Mouse (Mus musculus) lung, adult 10 weeks (tissue): ENCODE measurements around the gene Lhfp. TPM values are rescaled to one million over a fixed set of nuclear protein-coding genes. Genes with fewer than 3 reads are reported as not detected.

Experiments
- polyA plus RNA-seq: library from polyadenylated mRNA; stranded (reverse); fragments of 350-450 nt; fragmentation: Illumina TruSeq; extraction: RNeasy Lipid Tissue Mini Kit (QIAGEN cat#74804); gene quantifications from one replicate; pipeline ENCODE4 v1.2.3, GENCODE M21; 2014; ENCODE audit warnings: low read depth, low replicate concordance; ENCODE audit not compliant: insufficient read depth

The Lhfp gene
- polyA plus RNA-seq: 137 TPM

DNA sequence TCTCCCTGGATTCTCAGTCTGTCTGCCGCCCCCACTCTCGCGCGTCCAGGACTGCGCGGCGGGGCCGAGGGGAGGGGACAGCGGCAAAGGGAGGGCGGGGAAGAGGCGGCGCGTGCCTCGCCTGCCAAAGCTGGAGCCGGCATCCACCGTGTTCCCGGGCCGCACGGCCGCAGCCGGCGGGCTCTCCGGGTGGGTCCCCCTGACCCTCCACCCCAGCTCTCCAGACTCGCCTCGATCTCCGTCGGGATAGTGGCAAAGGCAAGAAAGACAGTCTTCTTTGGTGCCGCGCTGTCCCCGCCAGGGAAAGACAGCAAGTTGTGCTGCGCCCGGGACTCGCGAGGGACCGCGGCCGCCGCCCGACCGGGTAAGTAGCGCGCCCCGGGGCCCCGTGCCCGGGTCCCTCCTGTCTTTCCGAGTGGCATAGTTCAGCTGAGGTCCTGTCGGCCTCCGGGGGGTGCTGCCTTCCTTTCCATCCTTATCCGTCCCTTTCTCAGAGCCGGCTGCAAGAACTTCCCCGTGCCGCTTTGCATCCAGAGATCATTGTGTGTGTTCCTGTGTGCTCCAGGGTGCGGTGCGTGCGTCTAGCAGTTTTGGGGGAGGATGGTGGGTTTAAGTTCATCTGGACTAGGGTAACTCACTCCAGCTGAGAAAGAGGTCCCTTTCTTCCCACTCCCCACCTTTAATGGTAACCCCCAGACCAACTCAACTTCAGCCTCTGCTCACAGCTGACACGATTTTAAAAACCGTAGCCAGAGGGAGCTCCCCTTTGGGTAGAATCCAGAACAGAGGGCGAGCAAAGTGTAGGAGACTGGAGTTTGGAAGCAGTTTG is at the start of gene Lhfp:
TSS of gene Lhfp (plus strand) at position 118 of the 829 bp plus-strand sequence.

DNA sequence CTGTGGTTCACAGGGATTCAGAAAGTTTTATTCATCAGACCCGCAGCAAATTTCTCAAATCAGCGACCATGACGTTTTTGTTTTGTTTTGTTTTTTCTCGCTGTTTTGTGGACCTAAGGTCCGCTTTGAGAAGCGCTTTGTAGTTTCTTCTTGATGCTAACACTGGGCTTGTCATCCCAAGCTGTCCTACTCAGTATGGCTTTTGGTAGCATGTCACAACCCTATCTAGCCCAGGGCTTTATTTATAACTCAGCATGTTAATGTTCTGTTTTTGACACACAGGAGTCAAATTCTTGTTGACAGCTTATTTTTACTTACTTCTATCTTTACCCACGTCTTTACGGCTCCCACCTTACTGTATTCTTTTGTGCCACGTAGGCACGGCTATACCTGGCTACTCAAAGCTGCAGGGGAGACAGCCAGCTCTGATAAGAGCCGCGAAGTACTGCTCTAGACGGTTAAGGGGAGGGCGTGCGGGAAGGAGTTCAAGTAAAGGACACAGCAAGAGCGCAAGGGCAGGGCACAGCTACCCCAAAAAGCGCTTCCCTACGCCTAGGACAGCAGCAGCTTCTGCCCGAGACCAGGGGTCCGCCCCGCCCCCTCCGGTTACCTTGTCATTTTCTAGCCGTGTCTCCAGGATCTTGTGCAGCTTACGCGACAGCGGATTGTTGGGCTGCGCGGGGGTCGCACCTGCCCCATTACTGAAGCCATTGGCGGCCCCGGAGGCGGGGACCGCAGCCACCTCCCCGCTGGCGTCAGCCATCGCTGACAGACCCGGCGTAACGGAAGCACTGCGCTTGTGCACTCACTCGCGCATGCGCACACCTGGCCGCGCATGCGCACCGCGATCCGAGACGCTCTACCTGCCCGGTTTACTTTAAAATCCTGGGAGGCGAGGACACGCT is 24.6 kb upstream of the Lhfp start, which contains the start of gene Cog6:
TSS of gene Cog6 (minus strand) at position 802 of the 905 bp plus-strand sequence.

Other genes with a start within 250 kb of the Lhfp start
- gene Cog6, start 24.3 kb upstream of the Lhfp start, polyA plus RNA-seq: 15.6 TPM